Mouse (Mus musculus) yolk sac, embryonic 10.5 days (tissue): ENCODE measurements around the gene Pif1.

Experiments
- DNase-seq: peaks from one replicate; pipeline ENCODE4 v3.0.0-alpha.2; 2017; ENCODE audit warnings: low spot score

Pif1 gene

DNA sequence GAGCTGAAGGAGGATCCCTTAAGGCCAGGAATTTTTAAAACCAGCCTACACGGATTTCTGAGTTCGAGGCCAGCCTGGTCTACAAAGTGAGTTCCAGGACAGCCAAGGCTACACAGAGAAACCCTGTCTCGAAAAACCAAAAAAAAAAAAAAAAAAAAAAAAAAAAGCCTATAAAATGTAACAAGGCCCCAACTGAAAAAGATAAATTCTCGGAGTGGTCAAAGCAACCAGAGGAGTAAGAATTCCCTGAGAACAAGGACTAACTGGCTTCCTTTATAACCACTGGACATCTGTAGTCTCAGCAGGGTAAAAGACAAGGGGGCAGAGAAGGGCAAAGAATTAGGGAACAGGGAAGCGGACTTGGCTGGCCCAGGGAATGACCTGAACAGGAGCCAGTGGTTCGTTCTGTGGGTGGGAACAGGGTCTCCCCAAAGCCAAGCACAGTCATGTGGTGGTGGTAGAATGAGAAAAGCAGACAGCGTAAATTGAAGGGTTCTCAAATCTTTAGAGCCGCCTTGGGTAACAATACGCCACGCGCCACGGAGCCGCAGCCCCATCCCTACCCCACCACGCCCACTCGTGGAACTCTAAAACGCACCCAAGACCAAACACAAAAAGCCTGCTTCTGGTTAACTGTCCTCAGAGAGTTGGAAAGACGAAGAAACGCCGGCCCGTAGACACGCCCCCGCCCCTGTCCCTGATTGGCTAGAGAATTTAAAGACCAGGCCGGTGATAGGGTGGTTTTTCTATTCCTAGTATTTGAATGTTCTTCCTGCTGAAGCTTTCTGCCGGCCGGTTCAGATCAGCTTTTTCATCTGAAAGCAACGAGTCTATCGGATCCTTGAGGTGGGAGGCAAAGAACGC, at the start of gene Pif1:
TSS of gene Pif1 (plus strand) at position 755 of the 864 bp plus-strand sequence.
- peak; percentile 89 for DNase-seq

DNA sequence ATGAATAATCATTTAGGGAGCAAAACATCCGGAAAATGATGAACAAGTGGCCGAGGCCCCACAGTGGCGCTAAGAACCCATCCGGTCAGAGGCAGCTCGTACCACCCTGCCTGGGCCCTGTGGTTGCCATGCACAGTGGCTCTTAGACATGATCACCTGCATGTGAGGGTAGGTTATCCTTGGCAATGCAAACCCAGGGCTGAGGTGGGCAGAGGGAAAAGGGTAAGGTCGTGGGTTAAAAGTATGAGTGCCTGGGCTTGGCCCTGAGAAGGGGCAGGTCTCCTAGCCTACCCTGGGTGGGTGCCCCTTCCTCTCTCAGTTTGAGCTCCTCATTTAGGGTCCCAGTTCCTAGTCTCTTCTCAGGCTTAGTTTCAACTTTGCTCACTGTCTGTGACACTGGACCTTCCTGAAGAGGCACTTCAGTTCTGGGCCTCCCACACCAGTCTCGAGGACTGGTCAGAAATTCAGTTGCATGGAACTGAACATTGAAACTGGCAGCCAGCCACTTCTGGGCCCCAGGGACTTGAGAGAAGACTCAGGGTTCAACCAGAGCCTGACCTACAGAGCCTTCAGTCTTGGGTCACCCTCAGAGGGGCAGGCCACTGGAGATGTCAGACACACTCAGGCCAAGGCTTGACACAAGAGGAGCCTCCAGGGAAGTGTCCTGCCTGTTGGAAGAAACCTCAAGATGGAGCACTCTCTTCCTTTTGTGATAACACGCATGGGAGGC, 48.9 kb upstream of the Pif1 start:
- DNase-seq: no peak

DNA sequence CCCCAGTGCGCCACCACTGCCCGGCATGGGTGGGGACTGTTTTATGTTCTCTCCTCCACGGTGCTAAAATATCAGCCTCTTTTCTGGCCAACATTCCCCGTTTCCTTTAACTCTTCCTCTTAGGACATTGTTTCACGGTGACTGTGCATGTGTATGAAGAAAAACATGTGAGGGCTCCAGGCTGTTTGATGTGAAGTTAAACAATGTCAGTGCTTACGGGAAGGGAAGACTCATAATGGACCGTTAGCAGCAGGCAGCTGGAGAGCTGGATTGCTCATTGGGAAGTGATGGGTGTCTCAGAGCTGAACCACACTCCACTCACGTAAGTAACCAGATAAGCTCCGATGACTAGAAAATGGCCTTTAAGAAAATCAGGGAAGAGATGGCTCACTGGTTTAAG, 47.3 kb upstream of the Pif1 start:
- DNase-seq: no peak

DNA sequence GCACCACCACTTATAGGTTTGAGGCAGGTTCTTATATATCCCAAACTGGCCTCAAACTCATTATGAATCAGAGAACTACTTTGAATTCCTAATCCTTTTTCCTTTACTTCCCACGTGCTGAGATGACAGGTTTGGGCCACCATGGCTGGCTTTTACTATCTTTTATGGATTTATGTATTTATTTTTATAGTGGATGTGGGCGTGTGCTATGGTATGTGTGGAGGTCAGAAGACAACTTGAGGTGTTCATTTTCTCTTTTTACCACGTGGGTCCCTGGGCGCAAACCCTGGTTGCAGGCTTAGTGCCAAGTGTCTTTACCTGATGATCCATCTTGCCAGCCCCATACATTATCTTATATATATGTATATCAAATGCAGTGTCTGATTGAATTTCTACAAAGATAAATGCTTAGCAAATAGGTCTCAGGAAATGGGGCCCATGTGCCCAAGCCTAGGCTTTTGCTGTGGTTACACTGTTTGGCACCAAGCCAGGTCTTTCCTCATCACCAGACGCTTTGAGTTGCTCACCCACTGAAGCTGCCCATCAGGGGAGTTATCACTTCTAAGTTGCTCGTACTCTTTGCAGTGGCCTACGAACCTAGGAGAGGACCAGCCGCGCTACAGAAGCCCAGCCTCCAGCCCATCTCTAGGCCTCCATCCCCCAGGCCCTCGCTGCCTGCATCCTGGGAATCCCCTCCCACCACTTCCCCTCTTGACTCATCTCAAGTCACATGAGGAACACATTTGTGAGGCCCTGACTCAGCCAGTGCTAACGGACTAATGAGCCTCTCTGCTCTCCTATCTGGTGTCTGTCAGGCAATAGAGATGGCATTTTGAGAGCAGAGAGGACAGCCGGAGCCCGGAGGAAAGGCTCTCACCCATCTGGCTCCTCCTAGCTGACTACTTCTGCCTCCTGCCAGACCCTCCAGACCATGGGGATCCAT, 45.6 kb upstream of the Pif1 start:
- DNase-seq: peak; percentile 33

DNA sequence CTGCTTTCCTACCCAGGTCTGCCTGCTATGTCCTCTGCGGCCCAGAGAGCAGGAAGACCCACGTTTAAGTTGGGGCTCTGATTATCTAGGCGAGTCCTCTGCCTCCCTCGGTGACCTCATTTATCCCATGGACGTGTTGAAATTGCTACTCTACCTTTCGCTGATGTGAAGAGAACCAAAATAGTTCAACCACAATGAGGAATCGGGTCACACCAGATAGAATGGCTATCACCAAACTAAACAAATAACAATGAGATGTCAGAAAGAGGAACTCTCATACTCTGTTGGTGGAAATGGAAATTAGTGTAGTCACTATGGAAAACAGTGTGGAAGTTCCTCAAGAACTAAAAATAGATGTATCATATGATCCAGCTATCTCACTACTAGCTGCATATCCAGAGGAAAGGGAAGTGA, 44.8 kb upstream of the Pif1 start:
- no peak for DNase-seq

DNA sequence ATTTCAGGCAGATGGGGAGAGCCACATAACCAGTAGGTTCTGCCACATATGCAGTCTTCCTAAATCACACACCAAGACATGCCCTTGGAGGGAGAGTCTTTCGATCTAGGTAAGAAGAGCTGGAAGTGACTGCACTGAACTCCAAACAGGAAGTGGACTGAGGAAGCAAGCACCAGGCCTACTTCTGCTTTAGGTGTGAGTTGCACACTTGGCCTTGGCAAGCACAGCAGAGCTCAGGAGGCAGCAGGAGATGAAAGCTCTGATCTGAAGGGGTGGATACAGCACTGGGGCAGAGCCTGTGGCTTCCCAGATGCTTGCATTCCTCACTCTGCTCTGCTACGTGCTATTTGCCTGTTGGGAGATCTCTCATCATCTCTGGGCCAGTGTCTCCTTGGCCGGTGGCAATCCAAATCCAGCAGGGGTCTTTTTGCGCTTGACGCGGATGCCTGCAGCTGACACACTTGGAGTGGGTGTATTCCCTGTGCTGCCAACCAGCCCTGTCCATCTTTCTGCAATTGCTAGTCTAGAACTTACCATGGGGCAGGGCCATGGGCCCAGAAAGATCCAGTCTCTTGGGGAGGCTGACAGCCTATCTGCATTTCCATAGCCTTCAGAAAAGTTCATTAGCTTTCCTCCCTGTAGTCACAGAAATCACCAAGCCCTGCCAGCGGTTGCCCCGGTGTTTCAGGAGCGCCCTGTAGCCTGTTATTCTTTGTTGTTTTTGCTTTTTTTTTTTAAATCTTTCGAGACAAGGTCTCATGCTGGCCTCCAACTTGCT, 41.1 kb upstream of the Pif1 start:
- no peak for DNase-seq

DNA sequence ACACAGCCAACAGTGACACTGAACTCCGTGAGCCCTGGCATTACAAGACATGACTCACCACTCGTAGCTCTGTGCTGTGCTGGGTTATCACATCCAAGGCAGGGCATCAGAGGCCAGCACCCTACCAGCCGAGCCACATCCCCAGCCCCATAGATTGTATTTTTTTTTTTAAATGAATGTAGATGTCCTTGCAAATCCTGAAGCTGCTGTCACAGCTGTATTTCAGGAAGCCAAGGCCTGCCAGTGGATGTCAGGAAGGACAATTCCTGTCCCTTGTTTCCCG, 40.6 kb upstream of the Pif1 start:
- no peak for DNase-seq

DNA sequence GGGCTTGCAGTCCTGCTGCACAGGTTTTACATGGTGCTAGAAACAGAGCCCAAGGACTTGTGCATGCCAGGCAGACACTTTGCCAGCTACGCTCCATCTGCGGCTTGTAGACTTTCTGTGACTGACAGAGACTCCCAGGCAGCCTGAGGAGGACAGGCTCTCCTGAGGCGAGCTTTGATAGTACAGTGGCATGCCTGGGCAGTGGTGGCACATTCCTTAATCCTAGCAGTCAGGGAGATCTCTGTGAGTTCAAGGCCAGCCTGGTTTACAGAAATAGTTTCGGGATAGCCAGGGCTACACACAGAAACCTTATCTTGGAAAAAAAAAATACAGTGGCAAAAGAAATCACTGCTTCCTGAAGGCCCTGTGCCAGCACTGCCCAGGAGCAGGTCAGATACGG, 39.8 kb upstream of the Pif1 start:
- DNase-seq: no peak

DNA sequence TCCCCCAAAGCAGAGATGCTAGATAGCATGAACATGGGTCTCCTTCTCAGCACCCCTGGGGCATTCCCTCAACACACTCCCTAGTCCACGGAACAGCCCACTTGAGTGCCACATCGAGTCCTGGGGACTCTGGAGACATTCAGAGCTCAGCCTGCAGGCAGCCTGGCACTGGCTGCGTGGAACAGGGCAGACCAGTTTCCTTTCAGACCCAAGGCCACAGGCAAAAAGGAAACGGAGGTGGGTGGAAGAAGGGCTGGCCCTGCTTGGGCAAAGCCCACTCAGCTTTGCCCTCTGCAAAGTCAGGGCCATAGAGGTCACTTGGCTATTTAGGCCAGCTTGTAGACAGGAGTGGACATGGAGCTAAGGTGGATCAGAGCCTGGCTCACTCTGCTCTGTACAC, 39.1 kb upstream of the Pif1 start:
- DNase-seq: no peak

DNA sequence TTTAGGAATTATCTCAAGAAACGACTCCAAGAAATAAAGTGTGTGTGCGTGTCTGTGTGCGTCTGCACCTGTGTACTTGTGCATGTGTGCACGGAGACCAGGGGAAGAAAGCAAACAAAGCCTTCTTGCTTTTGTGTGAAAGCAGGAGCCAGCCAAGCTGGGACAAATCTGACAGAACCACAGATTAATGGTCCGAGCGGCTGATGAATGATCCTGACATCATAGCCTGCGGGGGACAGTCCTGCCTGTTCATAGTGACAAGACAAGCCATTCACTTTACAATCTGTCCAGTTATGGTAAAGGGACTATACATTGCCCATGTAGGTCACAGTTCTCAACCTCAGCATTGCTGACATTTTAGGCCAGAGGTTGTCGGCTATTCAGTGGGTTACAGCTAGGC, 38.6 kb upstream of the Pif1 start:
- no peak for DNase-seq

DNA sequence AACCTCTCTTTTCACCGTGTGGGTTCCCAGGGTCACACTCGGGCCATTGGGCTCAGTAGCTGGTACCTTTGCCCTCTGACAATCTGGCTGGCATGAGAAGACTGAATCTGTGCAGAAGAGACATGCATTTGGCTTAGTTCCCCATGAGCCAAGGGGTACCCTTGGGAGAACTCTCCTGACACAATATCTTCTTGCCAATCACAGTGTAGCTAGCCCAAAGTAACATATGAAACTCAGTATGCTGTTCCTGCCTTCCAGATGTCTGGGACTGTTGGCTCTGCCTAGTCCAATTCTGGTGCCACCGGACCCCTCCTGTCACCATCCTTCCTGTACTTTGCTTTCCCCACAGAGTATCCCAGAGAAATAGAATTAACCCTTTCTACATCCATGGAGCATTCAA, 37.8 kb upstream of the Pif1 start:
- DNase-seq: no peak

DNA sequence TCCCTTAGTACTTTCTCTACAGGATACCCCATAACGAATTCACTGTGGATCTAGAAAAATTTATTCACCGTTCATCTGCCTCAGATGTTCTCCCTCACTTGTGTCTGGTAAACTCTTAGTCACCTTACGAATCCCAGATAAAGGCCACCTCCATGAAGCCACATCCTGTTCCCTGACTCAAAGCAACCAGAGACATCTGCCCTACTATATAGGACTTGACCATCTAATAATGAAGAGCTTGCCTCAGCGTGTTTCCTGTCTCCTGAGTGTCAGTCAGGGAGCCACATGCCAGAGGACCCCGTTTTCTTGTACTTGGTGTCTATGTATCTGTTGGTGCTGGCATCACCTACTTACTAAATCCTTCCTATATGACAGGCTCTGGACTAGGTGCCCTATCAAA, 37.3 kb upstream of the Pif1 start:
- DNase-seq: no peak

DNA sequence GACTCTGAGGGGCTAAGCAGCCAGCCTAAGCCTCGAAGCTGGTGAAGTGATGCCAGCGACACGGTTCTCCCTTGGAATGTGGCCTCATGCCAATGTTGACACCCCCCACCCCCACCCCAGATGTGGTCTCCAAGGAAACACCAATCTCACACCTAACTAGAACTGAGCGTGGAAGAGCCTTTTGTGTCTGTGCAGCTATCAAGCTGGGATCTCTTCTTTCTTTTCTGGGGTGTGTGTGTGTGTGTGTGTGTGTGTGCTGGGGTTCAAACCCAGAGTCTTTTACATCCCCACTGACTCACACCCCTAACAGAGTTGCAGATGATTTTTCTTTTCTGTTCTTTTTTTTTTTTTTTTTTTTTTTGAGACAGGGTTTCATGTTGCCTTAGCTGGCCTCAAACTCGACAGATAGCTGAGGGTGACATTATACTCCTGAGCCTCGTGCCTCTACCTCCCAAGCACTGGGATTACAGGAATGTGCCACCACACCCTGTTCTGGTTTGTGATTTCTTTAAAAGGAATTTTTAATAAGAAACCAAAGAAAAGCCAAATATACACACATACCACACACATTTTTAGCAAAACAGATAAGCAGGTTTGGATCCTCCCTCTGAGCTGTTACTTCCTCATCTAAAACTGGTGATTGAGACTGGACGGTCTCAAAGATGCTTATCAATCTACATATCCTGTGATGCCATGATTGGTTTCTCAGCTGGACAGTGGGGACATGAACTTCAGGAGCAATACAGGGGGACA, 36.7 kb upstream of the Pif1 start:
- DNase-seq: no peak

DNA sequence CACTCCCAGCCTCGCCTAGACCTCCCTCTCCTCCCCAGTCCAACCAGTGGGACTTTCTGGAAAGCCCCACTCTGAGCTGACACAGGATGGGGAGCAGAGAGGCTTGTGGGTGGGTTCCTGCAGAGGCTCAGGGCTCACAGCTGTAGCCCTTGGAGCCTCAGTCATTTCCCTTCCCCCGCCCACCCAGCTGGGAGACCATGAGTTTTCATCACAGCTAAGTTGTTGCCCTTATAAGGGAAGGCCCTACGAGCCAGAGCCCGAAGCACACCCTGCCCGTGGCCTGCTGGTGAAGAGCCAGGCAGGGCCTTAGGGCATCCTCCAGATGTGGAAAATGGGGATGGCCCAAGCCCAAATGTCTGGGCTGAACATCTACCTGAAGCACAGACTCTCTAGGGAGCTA, 35.9 kb upstream of the Pif1 start:
- peak; percentile 77 for DNase-seq

DNA sequence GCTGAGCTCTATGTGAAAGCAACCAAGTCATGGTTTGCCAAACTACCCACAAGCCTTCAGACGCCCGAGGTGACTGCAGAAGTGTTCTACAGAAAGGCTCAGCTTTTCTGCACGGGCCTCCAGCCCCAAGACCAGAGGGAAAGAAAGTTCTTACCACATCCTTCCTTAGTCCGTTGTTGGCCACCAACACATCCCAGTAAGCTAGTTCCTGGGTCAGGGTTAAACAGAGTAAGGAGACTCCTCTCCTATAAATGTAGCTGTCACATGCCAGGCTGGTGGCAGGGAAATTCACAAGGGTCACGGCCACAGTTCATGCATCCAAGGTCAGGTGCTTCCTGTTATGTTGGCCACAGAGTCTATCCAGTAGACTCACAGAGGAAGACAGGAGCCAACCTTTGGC, 34.8 kb upstream of the Pif1 start:
- no peak for DNase-seq

DNA sequence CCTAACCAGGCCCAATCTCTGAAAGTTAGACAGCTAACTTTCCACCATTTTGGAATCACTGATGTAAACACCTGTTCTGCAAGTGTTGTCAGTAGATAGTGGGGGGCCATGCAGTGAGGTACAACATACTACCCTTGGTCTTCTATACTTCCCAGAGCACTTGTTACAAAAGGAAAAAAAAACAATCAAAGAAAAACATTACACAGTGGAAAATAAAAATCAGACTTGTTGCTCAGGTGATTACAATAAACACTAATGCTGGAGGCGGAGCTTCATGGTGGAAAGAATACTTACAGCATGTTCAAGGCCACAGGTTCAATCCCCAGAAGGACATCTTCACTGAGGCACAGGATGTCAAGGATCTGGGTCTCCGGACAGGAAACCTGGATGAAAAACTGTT, 34.2 kb upstream of the Pif1 start:
- DNase-seq: no peak

DNA sequence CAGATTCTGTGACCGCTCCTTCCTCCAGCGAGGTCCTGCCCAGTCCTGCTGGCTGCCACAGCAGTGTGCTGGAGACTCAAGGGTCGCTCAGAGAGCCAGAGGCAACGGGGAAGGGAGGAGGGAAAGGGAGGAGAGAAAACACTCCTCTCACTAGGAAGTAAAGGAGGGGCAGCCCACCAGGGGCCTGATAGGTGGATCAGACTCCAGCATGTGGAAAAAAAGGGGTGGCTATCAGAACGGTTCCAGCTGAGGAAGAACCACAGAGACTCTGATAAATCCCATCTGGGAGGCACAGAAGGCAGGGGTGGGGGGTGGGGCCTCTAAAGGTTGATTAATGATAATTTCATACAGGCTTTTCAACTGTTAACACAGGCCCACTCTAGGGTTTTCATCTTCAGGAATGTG, 32.0 kb upstream of the Pif1 start:
- peak; percentile 52 for DNase-seq

DNA sequence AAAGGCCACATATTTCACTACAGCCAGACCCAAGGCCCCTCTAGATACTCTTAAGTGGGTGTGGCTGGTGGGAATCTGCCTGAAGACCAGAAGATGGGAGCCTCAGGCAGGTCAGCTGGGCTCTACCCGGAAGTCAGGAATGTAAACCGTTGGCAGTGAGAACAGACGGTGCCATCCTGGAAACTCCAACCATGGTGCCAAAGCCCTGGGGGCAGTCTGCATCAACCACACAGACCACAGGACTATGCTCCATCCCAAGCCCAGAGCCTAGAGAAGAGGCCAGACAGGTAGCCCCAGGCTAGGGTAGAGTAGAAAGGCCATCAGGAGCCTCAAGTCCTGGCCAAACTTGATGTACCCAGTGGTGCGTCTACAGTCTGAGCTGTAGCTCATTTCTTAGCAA, 31.3 kb upstream of the Pif1 start:
- DNase-seq: no peak

DNA sequence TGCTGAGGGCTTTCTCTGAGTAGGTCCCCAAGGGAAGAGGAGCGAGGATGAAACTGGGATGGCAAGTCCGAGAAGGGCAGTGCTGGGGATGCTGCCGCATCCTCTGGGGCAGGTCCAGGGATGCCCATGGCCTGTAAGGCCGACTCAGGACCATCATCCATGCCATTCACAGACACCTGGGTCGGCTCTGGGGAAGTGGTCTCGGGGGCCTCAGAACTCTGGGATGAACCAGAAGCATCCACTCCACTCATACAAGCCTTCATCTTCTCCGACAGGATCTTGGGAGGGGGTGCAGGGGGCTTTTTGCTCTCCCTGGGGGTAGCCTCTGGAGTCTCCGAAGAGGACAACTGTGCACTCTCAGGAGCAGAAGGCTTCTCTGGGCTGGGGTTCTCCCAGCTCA, 30.6 kb upstream of the Pif1 start:
- DNase-seq: no peak

DNA sequence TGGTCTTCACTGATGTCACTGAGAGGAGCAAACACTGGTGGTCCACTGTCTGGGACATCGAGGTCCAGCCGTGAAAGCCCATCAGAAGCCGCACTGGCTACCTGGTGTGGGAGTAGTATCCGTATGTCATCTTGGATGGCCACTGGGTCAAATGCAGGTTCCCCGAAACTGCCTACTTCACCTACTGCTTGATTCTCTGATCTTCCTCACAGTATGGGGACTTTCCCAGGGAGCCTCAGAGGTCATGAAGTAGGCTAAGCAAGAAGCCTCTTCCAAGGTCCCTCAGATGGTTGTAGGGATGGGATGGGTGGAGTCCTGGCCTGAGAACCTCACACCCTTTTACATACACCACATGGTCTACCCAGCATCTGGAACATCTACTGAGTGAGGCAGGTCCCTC, 30.0 kb upstream of the Pif1 start:
- DNase-seq: no peak

DNA sequence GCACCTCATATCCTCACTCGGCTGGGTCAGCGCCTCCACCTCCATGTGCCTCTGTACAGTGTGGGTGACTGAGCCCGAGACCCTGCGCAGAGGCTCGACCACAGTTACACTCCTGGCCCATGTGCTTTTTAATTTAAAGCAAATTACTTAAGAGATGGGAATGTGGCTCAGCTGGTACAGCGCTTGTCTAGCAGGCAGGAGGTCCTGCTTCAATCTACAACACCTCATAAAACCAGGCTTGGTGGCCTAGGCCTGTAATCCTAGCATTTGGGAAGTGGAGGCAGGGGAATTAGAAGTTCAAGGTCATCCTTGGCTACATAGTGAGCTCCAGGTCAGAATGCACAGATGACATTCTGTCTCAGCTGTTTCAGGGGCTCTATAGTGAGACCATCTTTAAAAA, 28.2 kb upstream of the Pif1 start:
- no peak for DNase-seq
